Mouse (Mus musculus) embryonic facial prominence, embryonic 13.5 days (tissue): ENCODE results near the gene Idh3a. TPM values are rescaled to one million over a fixed set of nuclear protein-coding genes. Genes with fewer than 3 reads are reported as not detected.
"Not testable (repeated sequence)": the region's sequence is repeated elsewhere in the genome, so short reads cannot be mapped to it uniquely, and the experiment has no call there.

Source experiments
- ATAC-seq: fragments of 200-750 bp; cut with Nextera tagmentation; 2 replicates; pipeline ENCODE4 v1.8.0; 2017; ENCODE audit warnings: low read depth; ENCODE audit not compliant: insufficient number of reproducible peaks, insufficient read depth, low FRiP score, low TSS enrichment
- H3K27ac ChIP-seq: fragments of 300-500 bp; sonication (generic); 2 replicates; pipeline ENCODE4 v1.5.1; 2015; ENCODE audit warnings: moderate library complexity, mild to moderate bottlenecking, inconsistent platforms
- H3K27me3 ChIP-seq: fragments of 300-500 bp; sonication (generic); 2 replicates; pipeline ENCODE4 v1.6.1; 2015; ENCODE audit warnings: mild to moderate bottlenecking, inconsistent platforms
- H3K36me3 ChIP-seq: fragments of 300-500 bp; sonication (generic); 2 replicates; pipeline ENCODE4 v1.6.1; 2015; ENCODE audit warnings: mild to moderate bottlenecking, inconsistent platforms
- H3K4me1 ChIP-seq: fragments of 300-500 bp; sonication (generic); 2 replicates; pipeline ENCODE4 v1.6.1; 2015; ENCODE audit warnings: inconsistent platforms
- H3K4me2 ChIP-seq: fragments of 300-500 bp; sonication (generic); 2 replicates; pipeline ENCODE4 v1.6.1; 2015; ENCODE audit warnings: moderate library complexity, mild to moderate bottlenecking, inconsistent platforms
- H3K4me3 ChIP-seq: fragments of 300-500 bp; sonication (generic); 2 replicates; pipeline ENCODE4 v1.5.1; 2015; ENCODE audit warnings: mild to moderate bottlenecking, inconsistent platforms
- H3K9ac ChIP-seq: fragments of 300-500 bp; sonication (generic); 2 replicates; pipeline ENCODE4 v1.6.1; 2015; ENCODE audit warnings: mild to moderate bottlenecking, inconsistent platforms
- H3K9me3 ChIP-seq: fragments of 300-500 bp; sonication (generic); 2 replicates; pipeline ENCODE4 v1.6.1; 2016; ENCODE audit warnings: inconsistent platforms
- WGBS: fragments of 180-500 bp; shearing (Covaris S2); methylation state at CpG from one replicate; pipeline ENCODE4 v1.1.7; 2015; ENCODE audit warnings: mixed read lengths; 5-methylcytosine and 5-hydroxymethylcytosine counted together
- polyA plus RNA-seq: library from polyadenylated mRNA; unstranded; fragments of >200 nt; fragmentation: Nextera tagmentation; extraction: Ambion mirVana; gene quantifications from 2 replicates; pipeline ENCODE4 v1.2.1, GENCODE M21; 2015

Gene Idh3a
- polyA plus RNA-seq, 1 experiment from 2014 or later = 110 TPM

- ATAC-seq = no peak
- no peak overlapping the region; the same call in 1 of the 2 replicates for H3K4me3 ChIP-seq
- peaks cover 12% of the 10 kb centered on the region for H3K4me1 ChIP-seq
- H3K36me3 ChIP-seq = no peaks in the 10 kb centered on the region
- peak overlapping the region; percentile 72 for H3K4me2 ChIP-seq
- no peaks in the 10 kb centered on the region for H3K27me3 ChIP-seq
- no peak overlapping the region for H3K27ac ChIP-seq
- H3K9ac ChIP-seq = no peak overlapping the region
- WGBS = 65% methylated on average over 8 of the region's 8 CpGs
- H3K9me3 ChIP-seq = no peaks in the 10 kb centered on the region
Observed at GRCm38 (mm10) chr9:54558731-54559130, 27.4 kb upstream of the Idh3a start.

GRCm38 (mm10) chr9:54559771-54560471 is 26.2 kb upstream of the Idh3a start, which contains the start of gene Cib2:
Gene Cib2, minus strand, starts transcription at chr9:54560218.
- peak; percentile 87 for ATAC-seq
- Histone ChIP-seq H3K4me3 (peak within 1 kb of the TSS; percentile 55), H3K9ac (peak within 1 kb of the TSS; percentile 71), H3K36me3 (no peaks in the 10 kb centered on the region), H3K27ac (no peak within 1 kb of the TSS), H3K4me1 (peaks cover 12% of the 10 kb centered on the region), H3K4me2 (peak within 1 kb of the TSS; percentile 72), H3K27me3 (no peaks in the 10 kb centered on the region), H3K9me3 (no peaks in the 10 kb centered on the region)
- WGBS = under 1% methylated on average over 54 of the region's 54 CpGs

GRCm38 (mm10) chr9:54560831-54561601 is 25.1 kb upstream of the Idh3a start:
- Histone ChIP-seq H3K4me3 (no peak overlapping the region), H3K4me2 (no peak overlapping the region), H3K4me1 (peaks cover 12% of the 10 kb centered on the region), H3K9ac (no peak overlapping the region), H3K9me3 (no peaks in the 10 kb centered on the region), H3K27me3 (no peaks in the 10 kb centered on the region), H3K36me3 (no peaks in the 10 kb centered on the region), H3K27ac (no peak overlapping the region)
- 79% methylated on average over 8 of the region's 8 CpGs for WGBS
- ATAC-seq = no peak

DNA sequence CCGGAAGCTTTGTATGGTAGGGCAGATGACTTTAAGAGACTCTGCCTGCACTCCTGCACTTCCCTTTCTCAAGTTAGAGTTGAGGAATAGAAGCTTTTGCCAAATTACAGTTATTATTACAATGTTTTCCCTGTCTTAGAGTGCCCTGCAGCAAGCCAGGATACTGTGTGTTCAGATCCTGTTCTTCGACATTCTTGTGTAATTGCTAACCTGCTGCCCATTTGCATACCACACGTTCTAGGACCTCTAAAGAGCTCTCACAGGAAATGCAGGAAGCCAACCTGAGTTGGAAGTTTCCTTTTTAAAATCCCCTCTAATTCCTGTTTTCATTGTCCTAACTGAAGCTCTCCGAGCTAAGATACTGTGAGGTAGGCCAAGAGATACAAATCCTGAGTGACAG is 19.2 kb upstream of the Idh3a start:
- no peak overlapping the region for H3K9ac ChIP-seq
- no peaks in the 10 kb centered on the region for H3K9me3 ChIP-seq
- peak overlapping the region; percentile 48; the same call in 1 of the 2 replicates for H3K27ac ChIP-seq
- H3K4me1 ChIP-seq = no peaks in the 10 kb centered on the region
- H3K27me3 ChIP-seq = no peaks in the 10 kb centered on the region
- ATAC-seq = no peak
- no peak overlapping the region for H3K4me3 ChIP-seq
- no peak overlapping the region for H3K4me2 ChIP-seq
- WGBS = 39% methylated on average over 4 of the region's 4 CpGs
- H3K36me3 ChIP-seq = no peaks in the 10 kb centered on the region

- Histone ChIP-seq H3K27ac (no peak overlapping the region), H3K4me1 (no peaks in the 10 kb centered on the region), H3K27me3 (no peaks in the 10 kb centered on the region), H3K4me3 (no peak overlapping the region), H3K4me2 (no peak overlapping the region), H3K9me3 (no peaks in the 10 kb centered on the region), H3K36me3 (no peaks in the 10 kb centered on the region), H3K9ac (no peak overlapping the region)
- WGBS = 41% methylated on average over 2 of the region's 2 CpGs
- no peak for ATAC-seq
Observed at GRCm38 (mm10) chr9:54568732-54569131, 17.4 kb upstream of the Idh3a start.

DNA sequence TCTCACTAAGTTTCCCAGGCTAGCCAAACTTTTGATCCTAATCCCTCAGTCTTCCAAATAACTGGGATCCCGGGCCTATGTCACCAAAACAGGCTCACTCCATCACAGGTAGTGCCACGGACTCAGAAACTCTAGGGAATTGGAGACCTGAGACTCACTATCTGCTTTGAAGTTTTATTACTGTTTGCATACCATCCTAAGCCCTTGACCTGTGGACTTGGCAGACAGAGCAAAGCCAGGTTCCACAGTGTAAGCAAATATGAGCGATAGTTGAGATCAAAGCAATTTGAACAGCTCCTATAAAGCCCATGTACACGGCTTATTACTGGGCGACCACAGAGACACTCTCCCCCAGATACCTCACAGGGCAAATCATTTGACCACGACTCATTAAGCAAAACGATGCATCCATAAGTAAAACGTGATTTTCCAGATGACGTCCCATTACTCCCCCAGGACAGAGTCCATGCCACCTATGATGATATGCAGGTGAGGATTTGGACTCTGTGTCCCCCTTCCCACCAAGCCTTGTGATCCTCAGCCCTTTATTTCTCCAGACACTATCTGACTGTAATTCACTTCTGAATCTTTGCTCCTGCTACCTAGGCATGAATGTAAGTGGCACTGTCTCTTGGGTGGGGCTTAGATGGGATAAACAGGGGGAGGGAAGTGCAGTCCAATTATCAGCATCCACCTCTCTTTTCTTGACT is 14.8 kb upstream of the Idh3a start:
- H3K4me3 ChIP-seq = no peak overlapping the region
- H3K27me3 ChIP-seq = no peaks in the 10 kb centered on the region
- H3K36me3 ChIP-seq = no peaks in the 10 kb centered on the region
- H3K4me1 ChIP-seq = no peaks in the 10 kb centered on the region
- H3K4me2 ChIP-seq = no peak overlapping the region
- no peak overlapping the region for H3K27ac ChIP-seq
- no peaks in the 10 kb centered on the region for H3K9me3 ChIP-seq
- H3K9ac ChIP-seq = no peak overlapping the region
- no peak for ATAC-seq
- WGBS = 72% methylated on average over 9 of the region's 9 CpGs

DNA sequence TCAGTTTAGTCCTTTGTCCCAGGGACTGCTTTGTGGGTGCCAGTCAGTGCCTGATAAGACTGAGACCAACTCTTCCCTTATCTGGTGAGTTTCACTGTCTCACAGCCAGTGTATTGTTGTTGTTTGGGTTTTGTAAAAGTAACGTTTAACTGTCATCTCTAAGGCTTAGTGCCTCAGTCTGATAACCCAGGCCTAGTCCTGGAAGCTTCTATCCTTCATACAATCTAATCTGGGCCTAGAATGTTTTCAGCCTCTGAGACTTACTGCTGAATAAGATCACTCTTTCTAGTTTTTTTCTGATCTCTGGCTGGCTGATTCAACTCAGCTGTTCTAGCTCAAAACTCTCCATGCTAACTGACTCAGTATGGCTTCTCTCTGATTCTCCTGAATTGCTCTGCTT is 2.4 kb upstream of the Idh3a start:
- H3K9ac ChIP-seq = no peak overlapping the region
- H3K4me2 ChIP-seq = no peak overlapping the region
- no peak overlapping the region for H3K4me3 ChIP-seq
- H3K4me1 ChIP-seq = peaks cover 13% of the 10 kb centered on the region
- no peaks in the 10 kb centered on the region for H3K27me3 ChIP-seq
- WGBS = 65% methylated on average over 1 of the region's 1 CpGs
- no peaks in the 10 kb centered on the region for H3K36me3 ChIP-seq
- H3K9me3 ChIP-seq = peaks cover 3% of the 10 kb centered on the region; the same call in 1 of the 2 replicates
- no peak for ATAC-seq
- H3K27ac ChIP-seq = no peak overlapping the region

DNA sequence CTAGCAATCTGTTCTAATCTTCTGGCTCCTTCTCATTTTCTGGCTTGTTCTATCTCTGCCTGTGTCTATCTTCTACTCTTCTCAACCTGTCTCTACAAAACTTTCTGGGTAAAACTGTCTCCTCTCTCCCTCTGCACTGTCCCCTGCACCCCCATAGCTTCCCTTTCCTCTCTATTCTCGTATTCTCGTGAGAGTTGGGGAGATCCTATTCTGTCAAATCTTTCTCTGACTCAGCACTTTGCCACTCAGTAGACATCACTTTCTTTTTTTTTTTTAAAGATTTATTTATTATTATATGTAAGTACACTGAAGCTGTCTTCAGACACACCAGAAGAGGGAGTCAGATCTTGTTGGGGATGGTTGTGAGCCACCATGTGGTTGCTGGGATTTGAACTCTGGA is 2.0 kb upstream of the Idh3a start:
- WGBS = 83% methylated on average over 2 of the region's 2 CpGs
- not testable (repeated sequence) for ATAC-seq
- peaks cover 13% of the 10 kb centered on the region for H3K4me1 ChIP-seq

GRCm38 (mm10) chr9:54585839-54586198 is 315 bp upstream of the Idh3a start:
- peak; percentile 28; the same call in 1 of the 2 replicates for ATAC-seq
- no peaks in the 10 kb centered on the region for H3K27me3 ChIP-seq
- H3K36me3 ChIP-seq = peaks cover 8% of the 10 kb centered on the region; the same call in 1 of the 2 replicates
- H3K4me2 ChIP-seq = peak overlapping the region; percentile 91
- 31% methylated on average over 5 of the region's 5 CpGs for WGBS
- peak overlapping the region; percentile 97 for H3K4me3 ChIP-seq
- H3K27ac ChIP-seq = 0 out of 2 replicates have a peak overlapping the region, but pooled peaks have one; percentile 28
- peaks cover 13% of the 10 kb centered on the region for H3K4me1 ChIP-seq
- no peaks in the 10 kb centered on the region for H3K9me3 ChIP-seq
- H3K9ac ChIP-seq = peak overlapping the region; percentile 63; the same call in 1 of the 2 replicates

More for the DNA sequence above, 2.0 kb upstream of the Idh3a start:
- not testable (repeated sequence) for H3K36me3 ChIP-seq, H3K9ac ChIP-seq, H3K9me3 ChIP-seq, H3K27ac ChIP-seq, H3K4me3 ChIP-seq, H3K4me2 ChIP-seq, H3K27me3 ChIP-seq

DNA sequence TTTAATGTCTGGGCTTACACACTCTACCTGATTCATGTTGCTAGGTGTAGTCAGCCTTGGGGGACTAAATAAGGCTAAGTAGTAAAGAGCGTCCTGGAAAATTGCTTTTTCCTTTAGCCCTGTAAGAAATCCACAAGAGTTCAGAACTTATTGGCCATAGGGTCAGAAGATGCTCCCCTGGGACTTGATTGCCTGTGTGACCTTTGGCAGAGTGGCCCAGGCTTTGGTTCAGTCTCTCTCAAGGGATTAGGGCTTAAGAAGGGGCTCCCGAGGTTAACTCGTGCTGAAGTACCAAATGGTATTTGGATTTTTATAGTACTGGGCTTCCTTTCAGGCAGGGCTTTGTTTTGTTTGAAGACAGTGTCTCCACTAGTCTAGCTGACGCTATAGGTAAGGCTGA is 1.7 kb downstream of the Idh3a start:
- Histone ChIP-seq H3K4me1 (peaks cover 13% of the 10 kb centered on the region), H3K9me3 (no peaks in the 10 kb centered on the region), H3K4me2 (peak overlapping the region; percentile 91; the same call in 1 of the 2 replicates), H3K4me3 (no peak overlapping the region), H3K36me3 (peaks cover 18% of the 10 kb centered on the region), H3K9ac (0 out of 2 replicates have a peak overlapping the region, but pooled peaks have one; percentile 93), H3K27me3 (no peaks in the 10 kb centered on the region), H3K27ac (no peak overlapping the region)
- 60% methylated on average over 4 of the region's 4 CpGs for whole genome bisulfite sequencing
- ATAC-seq = no peak

- peaks cover 71% of the 10 kb centered on the region for H3K36me3 ChIP-seq
- not testable (repeated sequence) for H3K27me3 ChIP-seq, H3K4me2 ChIP-seq, H3K4me3 ChIP-seq, H3K4me1 ChIP-seq, H3K9me3 ChIP-seq, H3K27ac ChIP-seq, H3K9ac ChIP-seq, ATAC-seq
- WGBS = 80% methylated on average over 4 of the region's 4 CpGs
Observed at GRCm38 (mm10) chr9:54593652-54594051, 7.5 kb downstream of the Idh3a start.
